Mouse (Mus musculus): Measurements from ENCODE around the gene Hc.

- TF ChIP-seq CTCF (IDR thresholded peaks at IDR 0.05; ENCODE audit: borderline replicate concordance, insufficient read depth, low read length) (no peak), POLR2A (IDR thresholded peaks at IDR 0.05; ENCODE audit: low read depth, low read length) (no peak)
Observed at GRCm38 (mm10) chr2:34948622-34949021, 112.6 kb downstream of the Hc start.

Data from embryonic fibroblast, embryonic 13.5 days (primary cell).